Mouse (Mus musculus) central nervous system, embryonic 14 days (tissue): ENCODE data around the gene Gm17026. TPM values are rescaled to one million over a fixed set of nuclear protein-coding genes. Genes with fewer than 3 reads are reported as not detected.

Experiments used
- polyA plus RNA-seq: library from polyadenylated mRNA; depleted of rRNA; stranded (reverse); fragments of >200 nt; gene quantifications from 2 replicates; pipeline ENCODE4 v1.2.3, GENCODE M21; 2012; rRNA removed

Gene Gm17026
- polyA plus RNA-seq = not detected in 2 replicates

DNA sequence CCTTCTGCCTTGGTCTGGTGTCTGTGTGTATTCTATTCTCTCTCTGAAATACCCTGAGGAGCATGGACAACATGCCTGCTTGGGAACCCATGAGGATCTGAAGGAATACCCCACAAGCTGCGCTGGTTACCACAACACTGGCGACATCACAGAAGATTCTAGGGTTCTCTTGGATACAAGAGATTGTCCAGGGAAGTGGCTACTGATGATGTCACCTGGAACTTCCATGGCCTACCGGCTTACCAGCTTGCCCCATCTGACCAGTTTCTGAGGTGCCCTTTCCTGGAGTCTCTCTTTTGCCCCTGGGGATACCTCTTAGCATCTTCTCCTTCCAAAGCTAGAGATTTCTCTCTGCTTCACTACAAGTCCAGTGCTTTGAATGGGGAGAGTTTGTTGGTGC lies at the start of gene Gm17026:
Gene Gm17026 (minus strand): TSS at position 101 of the 400 bp plus-strand sequence.

GRCm38 (mm10) chr14:42297258-42297657 lies 37.4 kb upstream of the Gm17026 start, which contains the start of gene Gm9611:
TSS of gene Gm9611 (minus strand) at chr14:42297358.

Other genes starting within 250 kb of the Gm17026 start
- gene Gm7951, start 142.7 kb downstream of the Gm17026 start, polyA plus RNA-seq = not detected in 2 replicates
- gene Gm17027, start 97.4 kb downstream of the Gm17026 start, polyA plus RNA-seq = not detected in 2 replicates
- gene Gm3573, start 69.3 kb downstream of the Gm17026 start, polyA plus RNA-seq = not detected in 2 replicates
- not detected in 2 replicates for gene Gm9611, start 37.3 kb upstream of the Gm17026 start, polyA plus RNA-seq
- gene Gm7995, start 50.2 kb upstream of the Gm17026 start, polyA plus RNA-seq = not detected in 2 replicates
- not detected in 2 replicates for gene Gm8005, start 179.6 kb upstream of the Gm17026 start, polyA plus RNA-seq
- gene Gm8011, start 203.8 kb upstream of the Gm17026 start, polyA plus RNA-seq = not detected in 2 replicates
- gene Gm8020, start 242.3 kb upstream of the Gm17026 start, polyA plus RNA-seq = not detected in 2 replicates